Mouse (Mus musculus): Measurements from ENCODE around the gene Mob1b.

Gene Mob1b

GRCm38 (mm10) chr5:88720116-88721002 lies at the start of gene Mob1b:
Gene Mob1b, plus strand, starts transcription at chr5:88720855.
- peak; percentile 98 for DNase-seq (ENCODE audit: low read depth, low spot score)

DNA sequence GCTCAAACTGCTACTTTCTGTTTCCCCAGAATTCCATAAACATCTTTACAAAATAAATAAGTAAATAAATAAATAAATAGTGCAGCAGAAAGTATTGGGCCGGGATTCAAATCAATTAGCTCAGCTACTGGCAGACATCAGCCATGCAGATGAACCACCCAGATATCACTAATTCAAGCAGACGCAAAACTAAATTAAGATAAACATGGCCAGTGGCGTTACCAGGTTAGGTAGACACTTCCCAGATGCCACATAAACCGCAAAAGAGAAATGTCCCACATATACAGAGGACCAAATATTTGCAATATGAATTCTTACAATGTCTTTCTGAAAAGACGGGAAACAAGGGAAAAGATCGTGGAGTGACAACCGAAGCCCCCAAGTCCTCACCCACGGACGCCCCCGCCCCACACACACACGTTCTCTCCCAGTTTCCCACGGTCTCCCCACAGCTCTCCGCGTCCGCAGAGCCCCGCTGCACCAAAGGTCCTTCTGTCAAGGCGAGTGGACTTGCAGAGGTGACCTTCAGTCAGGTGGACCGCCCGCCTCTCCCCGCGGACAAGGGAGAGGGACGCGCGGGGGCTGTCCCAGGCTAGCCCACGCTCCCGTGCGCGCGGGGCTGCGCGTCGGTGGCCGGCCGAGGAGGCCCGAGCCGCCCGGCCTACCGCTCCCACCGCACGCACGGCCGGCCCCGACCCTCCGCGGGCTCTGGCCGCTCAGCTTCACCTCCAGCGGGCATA lies 45.8 kb upstream of the Mob1b start:
- peak; percentile 24 for DNase-seq (ENCODE audit: low read depth, low spot score)

DNA sequence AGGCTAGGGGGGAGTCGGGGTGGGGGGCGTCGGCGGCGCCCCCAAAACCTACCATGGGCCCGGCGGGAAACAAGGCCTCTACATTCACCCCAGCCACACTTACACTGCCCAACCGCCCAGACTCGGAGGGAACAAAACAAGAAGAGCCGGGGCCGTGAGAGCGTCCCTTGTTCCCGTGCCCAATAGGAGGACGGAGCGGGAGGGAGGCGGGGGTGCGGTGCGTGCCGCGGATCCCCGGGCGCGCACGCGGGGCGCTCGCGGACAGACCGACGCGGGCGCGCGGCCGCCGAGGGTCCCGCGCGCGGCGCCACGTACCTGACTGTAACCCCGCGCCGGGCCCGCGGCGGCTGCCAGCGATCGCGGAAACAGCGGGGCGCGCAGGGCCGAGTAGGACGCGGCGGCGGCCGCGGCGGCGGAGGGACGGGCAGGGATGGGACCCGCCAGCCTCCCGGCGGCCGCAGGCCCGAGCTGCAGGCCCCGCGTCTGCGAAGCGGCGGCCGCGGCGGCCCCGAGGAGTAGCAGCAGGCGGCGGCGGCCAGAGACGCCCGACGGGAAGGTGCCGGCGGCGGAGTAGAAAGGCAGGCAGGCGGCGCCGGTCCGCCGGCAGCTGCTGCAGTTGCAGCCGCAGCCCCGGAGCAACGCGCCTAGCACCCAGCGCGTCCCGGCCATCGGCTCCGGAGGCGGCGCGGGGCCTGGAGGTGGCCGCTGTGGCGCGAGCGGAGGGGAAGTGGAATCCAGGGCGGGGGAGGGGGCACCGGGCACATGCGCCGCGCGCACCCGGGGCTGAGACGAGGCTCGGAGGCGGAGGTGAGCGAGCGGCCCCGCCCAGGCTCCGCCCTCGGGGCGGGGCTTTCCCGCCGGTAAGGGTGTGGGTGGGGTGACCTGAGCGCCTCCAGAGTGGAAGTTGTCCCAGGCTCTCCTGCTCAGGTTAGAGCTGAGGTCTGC lies 44.9 kb upstream of the Mob1b start, which contains the start of gene Grsf1:
Grsf1 (minus strand) TSS at position 729 of the 945 bp plus-strand sequence.
- peak; percentile 96 for DNase-seq (ENCODE audit: low read depth, low spot score)

DNA sequence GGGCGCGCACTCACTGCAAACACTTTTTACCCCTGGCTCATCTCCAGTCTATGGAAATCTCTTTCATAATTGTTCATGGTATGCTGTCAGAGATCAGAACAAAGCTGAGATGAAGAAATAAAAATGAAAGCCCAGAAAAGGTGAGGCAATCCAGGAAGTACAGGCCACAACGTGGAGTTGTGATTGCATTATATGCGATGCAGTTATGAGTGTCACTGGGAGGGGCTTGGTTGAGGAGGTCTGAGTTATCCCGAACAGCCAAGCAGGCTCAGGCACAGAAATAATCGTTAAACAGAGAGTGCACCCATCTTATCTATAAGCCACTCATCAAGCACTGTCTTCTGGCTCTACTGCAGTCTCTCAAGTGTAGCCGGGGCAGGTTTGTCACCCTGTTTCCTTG lies 41.7 kb upstream of the Mob1b start:
- no peak for DNase-seq (ENCODE audit: low read depth, low spot score)

DNA sequence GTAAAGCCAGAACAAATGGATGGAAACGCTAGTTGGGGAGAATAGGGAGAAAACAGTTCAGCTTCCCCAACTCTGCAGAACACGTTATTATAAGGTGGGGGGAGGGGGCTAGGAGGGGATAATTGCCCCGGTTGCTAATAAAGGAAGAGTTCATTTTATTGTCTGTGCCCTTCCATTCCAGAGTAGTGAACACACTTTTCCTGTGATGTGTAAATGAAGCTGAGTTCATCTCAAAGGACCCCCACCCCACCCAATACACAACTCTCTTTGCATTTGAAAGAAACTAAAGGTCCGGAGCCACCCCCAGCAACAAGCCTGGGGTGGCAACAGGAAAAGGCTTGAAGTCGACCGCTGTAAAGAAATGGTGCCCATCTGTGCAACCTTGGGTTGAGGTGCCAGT lies 41.3 kb upstream of the Mob1b start:
- DNase-seq (ENCODE audit: low read depth, low spot score), result peak; percentile 92

DNA sequence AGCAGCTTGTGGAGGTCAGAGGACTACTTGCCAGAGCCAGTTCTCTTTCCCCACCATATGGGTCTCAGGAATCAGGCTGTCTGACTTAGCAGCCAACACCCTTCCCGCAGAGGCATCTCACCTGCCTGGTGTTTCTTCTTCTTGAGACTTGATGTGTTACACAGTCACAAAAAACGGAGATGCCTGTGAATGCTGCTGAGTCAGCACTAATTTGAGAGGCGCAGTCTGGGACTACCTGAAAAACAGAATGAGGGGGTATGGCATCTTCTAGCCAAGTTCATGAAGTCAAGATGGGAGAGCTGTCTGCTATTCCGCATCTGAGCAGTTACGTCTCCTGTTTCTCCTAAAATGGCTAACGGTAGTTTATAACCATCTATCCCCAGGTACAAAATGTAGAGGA lies 40.1 kb upstream of the Mob1b start:
- DNase-seq (ENCODE audit: low read depth, low spot score), result no peak

DNA sequence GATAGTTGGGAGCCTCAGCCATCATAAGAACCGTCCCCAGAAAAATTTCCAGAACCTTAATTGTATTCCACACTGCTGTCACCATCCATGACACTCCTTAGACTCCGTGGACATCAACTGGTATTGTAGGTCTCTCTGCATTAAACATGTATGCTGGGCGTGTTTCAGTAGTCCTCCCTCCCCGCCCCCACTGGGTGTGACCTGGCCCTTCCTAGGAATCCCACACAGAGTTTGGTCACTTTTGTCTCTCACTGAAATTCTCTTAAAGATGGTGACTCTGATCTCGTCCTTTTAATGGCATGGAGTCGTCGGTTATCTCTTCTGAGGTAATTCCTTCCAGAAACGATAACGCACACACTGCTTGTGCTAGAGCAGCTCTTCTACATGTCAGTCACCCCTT lies 36.9 kb upstream of the Mob1b start:
- peak; percentile 74 for DNase-seq (ENCODE audit: low read depth, low spot score)

- DNase-seq (ENCODE audit: low read depth, low spot score), result peak; percentile 63
Observed at GRCm38 (mm10) chr5:88684226-88684625, 36.4 kb upstream of the Mob1b start.

- peak; percentile 72 for DNase-seq (ENCODE audit: low read depth, low spot score)
Observed at GRCm38 (mm10) chr5:88685306-88685705, 35.3 kb upstream of the Mob1b start.

- DNase-seq (ENCODE audit: low read depth, low spot score), result no peak
Observed at GRCm38 (mm10) chr5:88685745-88686299, 34.8 kb upstream of the Mob1b start.

DNA sequence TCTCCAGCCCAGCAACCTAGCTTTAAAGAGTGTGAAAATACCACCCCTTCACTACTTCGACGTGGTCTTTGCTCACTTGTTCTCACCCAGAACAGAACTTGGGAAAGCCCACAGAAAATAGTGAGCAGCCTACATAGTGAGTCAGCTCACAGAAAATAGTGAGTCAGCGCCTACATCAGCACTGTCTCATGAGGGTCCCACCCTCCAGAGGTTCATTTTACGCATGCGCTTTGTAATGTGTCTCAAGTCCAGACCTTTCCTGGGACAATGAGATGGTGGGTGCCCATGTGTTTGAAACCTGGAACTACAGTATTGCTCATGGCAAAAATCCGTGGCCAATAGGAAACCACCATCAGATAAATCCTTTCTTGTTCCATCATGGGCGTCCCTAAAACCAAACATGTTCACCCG lies 32.7 kb upstream of the Mob1b start:
- DNase-seq (ENCODE audit: low read depth, low spot score), result peak; percentile 63

GRCm38 (mm10) chr5:88688583-88689187 lies 32.0 kb upstream of the Mob1b start:
- peak; percentile 94 for DNase-seq (ENCODE audit: low read depth, low spot score)

- DNase-seq (ENCODE audit: low read depth, low spot score), result peak; percentile 75
Observed at GRCm38 (mm10) chr5:88689279-88689938, 31.2 kb upstream of the Mob1b start.

- no peak for DNase-seq (ENCODE audit: low read depth, low spot score)
Observed at GRCm38 (mm10) chr5:88690681-88691505, 29.8 kb upstream of the Mob1b start.

DNA sequence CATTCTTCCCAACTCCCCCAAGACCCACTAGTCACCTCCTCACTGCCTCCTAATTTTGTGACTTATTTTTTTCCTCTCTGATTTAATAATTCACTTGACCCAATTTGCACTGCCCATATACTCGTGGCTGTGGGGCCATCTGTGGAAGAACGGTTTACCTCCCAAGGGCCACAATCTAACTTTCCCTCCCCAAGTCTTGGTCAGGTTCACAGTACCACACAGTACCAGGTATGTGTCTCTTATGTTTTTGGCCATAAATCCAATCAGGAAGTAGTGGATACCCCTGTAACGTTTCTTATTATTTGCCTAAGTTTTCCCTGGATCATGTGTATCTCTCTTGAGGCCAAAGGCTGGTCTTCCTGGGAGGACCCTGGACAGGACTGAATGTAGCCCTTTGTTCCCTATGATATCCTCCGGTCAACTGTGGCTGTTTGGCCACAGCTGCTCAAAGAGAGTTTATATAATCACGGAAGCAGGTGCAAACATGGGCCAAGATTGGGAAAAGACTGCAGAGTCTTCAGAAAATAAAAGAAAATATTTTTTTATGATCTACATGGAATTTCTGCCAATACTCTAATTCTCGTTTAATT lies 29.1 kb upstream of the Mob1b start:
- DNase-seq (ENCODE audit: low read depth, low spot score), result no peak

GRCm38 (mm10) chr5:88692586-88692985 lies 28.1 kb upstream of the Mob1b start:
- no peak for DNase-seq (ENCODE audit: low read depth, low spot score)

- DNase-seq (ENCODE audit: low read depth, low spot score), result no peak
Observed at GRCm38 (mm10) chr5:88693057-88693456, 27.6 kb upstream of the Mob1b start.

- DNase-seq (ENCODE audit: low read depth, low spot score), result no peak
Observed at GRCm38 (mm10) chr5:88697291-88697690, 23.4 kb upstream of the Mob1b start.
